Mouse (Mus musculus): Measurements from ENCODE around the gene Rap1b. TPM values are rescaled to one million over a fixed set of nuclear protein-coding genes. Genes with fewer than 3 reads are reported as not detected.

The Rap1b gene
- polyA plus RNA-seq, 1 experiment, result 150 TPM

DNA sequence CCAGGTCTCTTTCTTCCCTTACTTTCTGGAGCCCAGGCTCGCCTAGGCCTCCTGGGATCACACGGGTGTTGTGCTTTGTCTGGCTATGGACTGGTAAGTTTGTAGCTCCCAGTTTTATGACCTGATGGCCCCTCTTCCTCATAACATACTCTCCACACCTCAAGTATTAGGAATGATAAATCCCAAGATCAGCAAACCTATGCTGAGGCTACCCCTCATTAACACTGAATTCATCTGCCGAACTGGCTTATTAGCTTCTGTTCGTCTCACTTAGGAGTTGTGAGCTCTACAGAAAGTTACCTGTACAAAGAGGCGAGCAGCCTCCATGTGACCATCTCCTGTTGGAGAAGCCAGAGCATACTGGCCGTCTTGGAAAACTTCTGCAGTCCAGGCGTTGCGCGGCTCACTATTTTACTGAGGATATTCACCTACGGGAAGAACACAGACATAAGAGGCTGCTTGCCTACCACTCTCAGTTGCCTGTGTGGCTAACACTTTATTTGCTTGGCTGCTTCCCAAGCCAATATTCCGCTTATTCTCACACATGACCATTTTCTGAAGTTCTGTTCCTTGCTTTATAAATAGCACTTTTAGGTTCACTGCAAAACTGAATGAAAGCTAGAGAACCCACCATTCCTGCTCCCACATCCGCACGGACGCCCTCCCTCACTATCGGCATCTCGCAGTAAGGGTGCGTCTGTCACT is 64.7 kb downstream of the Rap1b start:
- Histone ChIP-seq H3K27me3 (ENCODE audit: control insufficient read depth, insufficient read depth, low read length, poor library complexity, severe bottlenecking) (no peaks in the 10 kb centered on the region), H3K4me1 (ENCODE audit: control insufficient read depth, insufficient read depth, low read length) (no peaks in the 10 kb centered on the region), H3K9ac (ENCODE audit: low read depth, poor library complexity, severe bottlenecking) (no peak overlapping the region), H3K27ac (ENCODE audit: insufficient read depth, low read length) (no peak overlapping the region), H3K36me3 (ENCODE audit: control insufficient read depth, insufficient read depth, low read length, poor library complexity, severe bottlenecking) (peaks cover 55% of the 10 kb centered on the region), H3K4me3 (ENCODE audit: low read depth, low read length) (no peak overlapping the region), H3K9me3 (replicated peaks; ENCODE audit: control insufficient read depth, insufficient read depth, low read length, poor library complexity, severe bottlenecking) (no peaks in the 10 kb centered on the region)
- TF ChIP-seq POLR2A (IDR thresholded peaks at IDR 0.05; ENCODE audit: insufficient read depth, low read length) (no peak), CTCF (IDR thresholded peaks at IDR 0.05; ENCODE audit: low read depth, low read length) (no peak), EP300 (IDR thresholded peaks at IDR 0.05; ENCODE audit: insufficient read depth, low read depth, low read length) (no peak)

DNA sequence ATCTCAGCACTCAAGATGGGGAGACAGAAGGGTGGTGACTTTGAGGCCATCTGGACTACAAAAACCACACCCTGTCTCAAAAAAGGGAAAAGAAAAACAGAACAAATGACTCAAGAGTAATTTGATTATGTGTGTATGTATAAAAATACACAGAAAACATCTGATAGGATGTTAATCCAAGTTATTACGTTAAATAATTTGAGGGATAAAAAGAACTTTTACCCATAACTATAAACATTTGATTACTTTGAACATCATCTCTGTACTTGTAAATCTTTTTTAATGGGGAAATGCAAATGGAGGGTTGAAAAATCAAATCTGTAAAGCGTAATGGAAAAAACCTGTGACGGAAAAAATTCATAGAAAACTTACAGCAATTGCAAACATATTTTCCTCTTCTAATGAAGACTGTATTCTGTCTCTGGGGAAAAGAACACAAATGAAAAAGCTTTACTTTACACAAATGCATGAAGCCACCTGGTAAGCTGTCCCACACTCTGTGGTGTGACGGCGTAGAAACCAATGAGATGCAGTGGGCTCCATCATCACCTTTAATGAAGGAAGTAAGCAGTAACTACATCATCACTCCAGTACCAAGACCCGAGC is 65.4 kb downstream of the Rap1b start:
- H3K27ac ChIP-seq (ENCODE audit: insufficient read depth, low read length), result no peak overlapping the region
- no peak overlapping the region for H3K4me3 ChIP-seq (ENCODE audit: low read depth, low read length)
- no peaks in the 10 kb centered on the region for H3K27me3 ChIP-seq (ENCODE audit: control insufficient read depth, insufficient read depth, low read length, poor library complexity, severe bottlenecking)
- TF ChIP-seq POLR2A (IDR thresholded peaks at IDR 0.05; ENCODE audit: insufficient read depth, low read length) (no peak), EP300 (IDR thresholded peaks at IDR 0.05; ENCODE audit: insufficient read depth, low read depth, low read length) (no peak), CTCF (IDR thresholded peaks at IDR 0.05; ENCODE audit: low read depth, low read length) (no peak)
- peaks cover 52% of the 10 kb centered on the region for H3K36me3 ChIP-seq (ENCODE audit: control insufficient read depth, insufficient read depth, low read length, poor library complexity, severe bottlenecking)
- H3K9ac ChIP-seq (ENCODE audit: low read depth, poor library complexity, severe bottlenecking), result no peak overlapping the region
- H3K9me3 ChIP-seq (replicated peaks; ENCODE audit: control insufficient read depth, insufficient read depth, low read length, poor library complexity, severe bottlenecking), result no peaks in the 10 kb centered on the region
- no peaks in the 10 kb centered on the region for H3K4me1 ChIP-seq (ENCODE audit: control insufficient read depth, insufficient read depth, low read length)

DNA sequence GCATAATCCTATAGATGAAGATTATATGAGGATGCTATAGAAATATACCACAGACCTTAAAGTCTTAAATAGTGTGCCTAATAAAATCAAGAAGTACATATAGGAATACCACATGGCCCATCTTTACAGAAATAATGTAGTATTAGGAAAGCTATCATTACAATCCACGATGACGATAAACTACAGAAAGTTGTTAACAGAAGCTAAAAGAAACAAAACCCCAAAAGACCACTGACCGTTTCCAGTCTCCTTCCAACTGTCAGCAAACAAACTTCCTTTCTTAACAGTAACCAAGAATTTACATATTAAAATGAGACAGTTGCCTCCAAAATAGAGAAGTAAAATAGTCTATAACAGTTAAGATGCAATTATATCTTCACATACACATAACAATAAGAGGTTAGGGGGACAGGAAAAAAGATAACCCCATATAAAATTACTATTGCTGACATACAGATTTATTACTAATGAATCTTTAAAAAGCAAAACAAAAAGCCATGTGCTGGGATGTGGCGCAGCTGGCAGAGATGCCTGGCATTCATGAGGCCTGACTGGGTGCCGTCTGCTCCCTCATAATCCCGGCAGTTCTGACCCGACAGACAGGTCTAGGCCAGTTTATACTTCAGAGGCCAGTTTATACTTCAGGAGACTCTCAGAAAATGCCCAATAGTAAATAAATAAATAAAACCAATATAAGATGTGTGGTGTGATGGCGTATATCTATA is 66.1 kb downstream of the Rap1b start:
- TF ChIP-seq POLR2A (IDR thresholded peaks at IDR 0.05; ENCODE audit: insufficient read depth, low read length), result no peak
- no peak for TF ChIP-seq CTCF (IDR thresholded peaks at IDR 0.05; ENCODE audit: low read depth, low read length)
- TF ChIP-seq EP300 (IDR thresholded peaks at IDR 0.05; ENCODE audit: insufficient read depth, low read depth, low read length), result no peak
- no peak overlapping the region for H3K4me3 ChIP-seq (ENCODE audit: low read depth, low read length)
- no peaks in the 10 kb centered on the region for H3K4me1 ChIP-seq (ENCODE audit: control insufficient read depth, insufficient read depth, low read length)
- no peaks in the 10 kb centered on the region for H3K9me3 ChIP-seq (replicated peaks; ENCODE audit: control insufficient read depth, insufficient read depth, low read length, poor library complexity, severe bottlenecking)
- H3K9ac ChIP-seq (ENCODE audit: low read depth, poor library complexity, severe bottlenecking), result no peak overlapping the region
- H3K36me3 ChIP-seq (ENCODE audit: control insufficient read depth, insufficient read depth, low read length, poor library complexity, severe bottlenecking), result peaks cover 53% of the 10 kb centered on the region
- H3K27ac ChIP-seq (ENCODE audit: insufficient read depth, low read length), result no peak overlapping the region
- H3K27me3 ChIP-seq (ENCODE audit: control insufficient read depth, insufficient read depth, low read length, poor library complexity, severe bottlenecking), result no peaks in the 10 kb centered on the region

DNA sequence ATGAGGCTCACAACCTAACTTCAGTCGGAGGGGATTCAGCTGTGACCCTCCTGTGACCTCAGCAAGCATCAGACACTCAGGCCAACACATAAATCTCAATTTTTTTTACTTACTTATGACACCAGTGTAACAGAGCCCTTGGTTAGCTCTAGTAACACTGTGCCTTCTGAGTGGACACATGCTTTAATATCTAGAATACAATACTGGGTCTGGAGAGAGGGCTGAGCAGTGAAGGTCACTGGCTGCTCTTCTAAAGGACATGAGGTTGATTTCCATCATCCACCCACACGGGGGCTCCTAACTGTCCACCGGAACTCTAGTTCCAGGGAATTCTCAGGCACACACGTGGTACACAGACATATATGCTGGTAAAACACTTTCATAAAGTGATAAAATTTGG is 66.9 kb downstream of the Rap1b start:
- Histone ChIP-seq H3K9ac (ENCODE audit: low read depth, poor library complexity, severe bottlenecking) (no peak overlapping the region), H3K9me3 (replicated peaks; ENCODE audit: control insufficient read depth, insufficient read depth, low read length, poor library complexity, severe bottlenecking) (no peaks in the 10 kb centered on the region), H3K4me1 (ENCODE audit: control insufficient read depth, insufficient read depth, low read length) (no peaks in the 10 kb centered on the region), H3K27me3 (ENCODE audit: control insufficient read depth, insufficient read depth, low read length, poor library complexity, severe bottlenecking) (no peaks in the 10 kb centered on the region), H3K27ac (ENCODE audit: insufficient read depth, low read length) (no peak overlapping the region), H3K4me3 (ENCODE audit: low read depth, low read length) (no peak overlapping the region), H3K36me3 (ENCODE audit: control insufficient read depth, insufficient read depth, low read length, poor library complexity, severe bottlenecking) (peaks cover 54% of the 10 kb centered on the region)
- TF ChIP-seq CTCF (IDR thresholded peaks at IDR 0.05; ENCODE audit: low read depth, low read length), result no peak
- no peak for TF ChIP-seq POLR2A (IDR thresholded peaks at IDR 0.05; ENCODE audit: insufficient read depth, low read length)

DNA sequence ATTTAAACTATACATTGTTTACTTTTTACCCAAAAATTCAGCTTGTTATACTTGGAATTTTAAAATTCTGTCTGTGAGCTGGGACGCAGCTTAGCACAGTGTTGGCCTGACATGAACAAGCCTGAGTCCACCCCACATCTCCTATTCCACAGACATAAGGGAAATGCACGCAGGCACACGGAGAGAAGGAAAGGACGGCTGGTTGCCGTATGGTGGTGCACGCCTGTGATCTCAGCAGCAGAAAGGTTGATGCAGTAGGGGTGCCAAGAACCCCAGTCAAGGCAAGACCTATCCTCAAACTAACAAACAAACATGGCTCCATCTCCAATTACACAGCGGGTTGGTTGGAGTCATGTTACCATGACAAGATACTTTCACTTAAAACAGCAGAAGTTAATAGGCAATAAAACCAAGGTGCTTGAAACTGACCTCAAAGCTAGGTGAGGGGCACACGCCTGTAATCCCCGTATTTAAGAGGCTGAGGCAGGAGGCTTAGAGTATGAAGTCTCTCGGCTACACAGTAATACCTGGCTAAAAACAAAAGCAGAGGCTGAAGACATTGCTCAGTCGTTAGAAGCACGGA is 67.4 kb downstream of the Rap1b start:
- no peak overlapping the region for H3K9ac ChIP-seq (ENCODE audit: low read depth, poor library complexity, severe bottlenecking)
- H3K9me3 ChIP-seq (replicated peaks; ENCODE audit: control insufficient read depth, insufficient read depth, low read length, poor library complexity, severe bottlenecking), result no peaks in the 10 kb centered on the region
- no peak for TF ChIP-seq CTCF (IDR thresholded peaks at IDR 0.05; ENCODE audit: low read depth, low read length)
- TF ChIP-seq POLR2A (IDR thresholded peaks at IDR 0.05; ENCODE audit: insufficient read depth, low read length), result no peak
- no peak for TF ChIP-seq EP300 (IDR thresholded peaks at IDR 0.05; ENCODE audit: insufficient read depth, low read depth, low read length)
- H3K27me3 ChIP-seq (ENCODE audit: control insufficient read depth, insufficient read depth, low read length, poor library complexity, severe bottlenecking), result no peaks in the 10 kb centered on the region
- H3K27ac ChIP-seq (ENCODE audit: insufficient read depth, low read length), result no peak overlapping the region
- H3K4me3 ChIP-seq (ENCODE audit: low read depth, low read length), result no peak overlapping the region
- peaks cover 55% of the 10 kb centered on the region for H3K36me3 ChIP-seq (ENCODE audit: control insufficient read depth, insufficient read depth, low read length, poor library complexity, severe bottlenecking)
- no peaks in the 10 kb centered on the region for H3K4me1 ChIP-seq (ENCODE audit: control insufficient read depth, insufficient read depth, low read length)

Measured in ES-Bruce4 (cell line).